Mouse (Mus musculus) CH12.LX (cell line): ENCODE data around the gene Ano9. TPM values are rescaled to one million over a fixed set of nuclear protein-coding genes. Genes with fewer than 3 reads are reported as not detected.
A peak's percentile ranks its signal among the peaks of the same experiment; 100 is the strongest.

ENCODE experiments used
- DNase-seq: peaks from one replicate; pipeline ENCODE4 v3.0.0-alpha.2; 2013; ENCODE audit errors: extremely low read depth
- H3K27ac ChIP-seq: 2 replicates; pipeline ENCODE4 v1.5.1; 2012; ENCODE audit warnings: low read depth, mild to moderate bottlenecking, control low read depth, moderate library complexity; ENCODE audit not compliant: insufficient read depth
- H3K27me3 ChIP-seq: replicated peaks from 2 replicates; pipeline ENCODE3; 2012; ENCODE audit warnings: inconsistent platforms
- H3K36me3 ChIP-seq, 2 experiments: replicated peaks in 1 of 2; 2 replicates each; pipeline versions ENCODE3 to v1.6.1; 2012; ENCODE audit warnings: inconsistent platforms in 1 of 2, low read length in 1 of 2, mild to moderate bottlenecking in 1 of 2, mixed read lengths in 1 of 2, moderate library complexity in 1 of 2; ENCODE audit not compliant: control insufficient read depth in 1 of 2, insufficient read depth in 1 of 2
- H3K4me1 ChIP-seq, 2 experiments: 2 replicates each; pipeline ENCODE4 v1.6.1; 2012; ENCODE audit warnings: inconsistent platforms in 1 of 2, moderate library complexity in 1 of 2; ENCODE audit not compliant: insufficient read depth in 2 of 2, control insufficient read depth in 1 of 2
- H3K4me2 ChIP-seq: 2 replicates; pipeline ENCODE4 v1.6.1; 2012; ENCODE audit warnings: low read depth, mild to moderate bottlenecking, control low read depth; ENCODE audit not compliant: poor library complexity, insufficient read depth, severe bottlenecking
- H3K4me3 ChIP-seq, 3 experiments: fragments of 150-350 bp in 1 of 3; sonication (generic) in 1 of 3; replicated peaks in 1 of 3; 2 replicates each; pipeline versions ENCODE3 to v1.5.1; 2011 to 2012; ENCODE audit warnings: low read depth in 2 of 3, low read length in 2 of 3, mild to moderate bottlenecking in 2 of 3, moderate library complexity in 2 of 3, control low read depth in 1 of 3, improper control_type of control experiment in 1 of 3, inconsistent platforms in 1 of 3, mixed read lengths in 1 of 3; ENCODE audit not compliant: poor library complexity in 1 of 3
- H3K79me2 ChIP-seq: replicated peaks from 2 replicates; pipeline ENCODE4 v1.6.1; 2012; ENCODE audit warnings: mild to moderate bottlenecking, moderate library complexity; ENCODE audit not compliant: control insufficient read depth, poor library complexity, insufficient read depth, severe bottlenecking; ENCODE audit errors: extremely low read depth
- H3K9ac ChIP-seq: 2 replicates; pipeline ENCODE4 v1.6.1; 2012; ENCODE audit warnings: low read depth, mild to moderate bottlenecking, control low read depth, moderate library complexity; ENCODE audit not compliant: insufficient read depth
- H3K9me3 ChIP-seq: replicated peaks from 2 replicates; pipeline ENCODE3; 2012; ENCODE audit warnings: low read length, inconsistent platforms, mixed read lengths
- BHLHE40 ChIP-seq: IDR thresholded peaks from 2 replicates; pipeline ENCODE4 v1.6.1; 2011; ENCODE audit warnings: mild to moderate bottlenecking, low read depth, low read length, improper control_type of control experiment
- CHD1 ChIP-seq: IDR thresholded peaks from 2 replicates; pipeline ENCODE4 v1.6.1; 2012; ENCODE audit warnings: low read depth, low read length, improper control_type of control experiment, inconsistent platforms
- CHD2 ChIP-seq: IDR thresholded peaks from 2 replicates; pipeline ENCODE4 v1.6.1; 2011; ENCODE audit warnings: low read length, improper control_type of control experiment
- CTCF ChIP-seq, 2 experiments: IDR thresholded peaks in 1 of 2; conservative IDR thresholded peaks in 1 of 2; 2 replicates each; pipeline ENCODE4 v1.5.1; 2011 to 2012; ENCODE audit warnings: low read depth in 2 of 2, low read length in 2 of 2, improper control_type of control experiment in 1 of 2, inconsistent platforms in 1 of 2, mild to moderate bottlenecking in 1 of 2, moderate library complexity in 1 of 2
- E2F4 ChIP-seq: IDR thresholded peaks from 2 replicates; pipeline ENCODE4 v1.6.1; 2011; ENCODE audit warnings: low read depth, low read length, improper control_type of control experiment; ENCODE audit not compliant: insufficient replicate concordance
- ELF1 ChIP-seq: IDR thresholded peaks from 2 replicates; pipeline ENCODE4 v1.6.1; 2014; ENCODE audit warnings: low read depth, mild to moderate bottlenecking, inconsistent platforms, low read length, improper control_type of control experiment
- EP300 ChIP-seq: IDR thresholded peaks from 2 replicates; pipeline ENCODE4 v1.6.1; 2011; ENCODE audit warnings: low read length, improper control_type of control experiment
- ETS1 ChIP-seq: conservative IDR thresholded peaks from 2 replicates; pipeline ENCODE4 v1.6.1; 2012; ENCODE audit warnings: low read depth, mild to moderate bottlenecking, inconsistent platforms, low read length, improper control_type of control experiment, moderate library complexity
- HCFC1 ChIP-seq: IDR thresholded peaks from 2 replicates; pipeline ENCODE4 v1.6.1; 2012; ENCODE audit warnings: low read depth, mild to moderate bottlenecking, inconsistent platforms, low read length, improper control_type of control experiment
- IRF4 ChIP-seq: IDR thresholded peaks from 2 replicates; pipeline ENCODE4 v1.6.1; 2014; ENCODE audit warnings: low read depth, mild to moderate bottlenecking, inconsistent platforms, low read length, improper control_type of control experiment
- JUN ChIP-seq: IDR thresholded peaks from 2 replicates; pipeline ENCODE4 v1.6.1; 2011; ENCODE audit warnings: low read depth, mild to moderate bottlenecking, low read length, improper control_type of control experiment, moderate library complexity; ENCODE audit not compliant: insufficient read depth
- JUND ChIP-seq: conservative IDR thresholded peaks from 2 replicates; pipeline ENCODE4 v1.6.1; 2011; ENCODE audit warnings: low read depth, low read length, improper control_type of control experiment
- MAFK ChIP-seq: IDR thresholded peaks from 2 replicates; pipeline ENCODE4 v1.6.1; 2011; ENCODE audit warnings: low read length, improper control_type of control experiment; ENCODE audit not compliant: insufficient replicate concordance
- MAZ ChIP-seq: IDR thresholded peaks from 2 replicates; pipeline ENCODE4 v1.6.1; 2012; ENCODE audit warnings: low read depth, mild to moderate bottlenecking, inconsistent platforms, low read length, improper control_type of control experiment, moderate library complexity
- MXI1 ChIP-seq: IDR thresholded peaks from 2 replicates; pipeline ENCODE4 v1.6.1; 2011; ENCODE audit warnings: mild to moderate bottlenecking, low read depth, low read length, improper control_type of control experiment
- MYC ChIP-seq: IDR thresholded peaks from 2 replicates; pipeline ENCODE4 v1.6.1; 2011; ENCODE audit warnings: low read depth, mild to moderate bottlenecking, improper control_type of control experiment, low read length
- NELFE ChIP-seq: IDR thresholded peaks from 2 replicates; pipeline ENCODE4 v1.6.1; 2011; ENCODE audit warnings: low read depth, low read length, improper control_type of control experiment
- POLR2A ChIP-seq: IDR thresholded peaks from 2 replicates; pipeline ENCODE4 v1.6.1; 2011; ENCODE audit warnings: low read depth, mild to moderate bottlenecking, improper control_type of control experiment, low read length
- RAD21 ChIP-seq: IDR thresholded peaks from 2 replicates; pipeline ENCODE4 v1.6.1; 2011; ENCODE audit warnings: low read depth, mild to moderate bottlenecking, low read length, improper control_type of control experiment, moderate library complexity
- RCOR1 ChIP-seq: conservative IDR thresholded peaks from 2 replicates; pipeline ENCODE4 v1.6.1; 2012; ENCODE audit warnings: low read depth, mild to moderate bottlenecking, inconsistent platforms, low read length, improper control_type of control experiment
- SIN3A ChIP-seq: IDR thresholded peaks from 2 replicates; pipeline ENCODE4 v1.6.1; 2012; ENCODE audit warnings: low read length, improper control_type of control experiment, inconsistent platforms
- SMC3 ChIP-seq: IDR thresholded peaks from 2 replicates; pipeline ENCODE4 v1.6.1; 2011; ENCODE audit warnings: low read depth, low read length, improper control_type of control experiment
- TBP ChIP-seq: conservative IDR thresholded peaks from 2 replicates; pipeline ENCODE4 v1.6.1; 2011; ENCODE audit warnings: low read depth, low read length, improper control_type of control experiment
- TCF12 ChIP-seq: IDR thresholded peaks from 2 replicates; pipeline ENCODE4 v1.6.1; 2014; ENCODE audit warnings: low read depth, mild to moderate bottlenecking, inconsistent platforms, low read length, improper control_type of control experiment
- UBTF ChIP-seq: IDR thresholded peaks from 2 replicates; pipeline ENCODE4 v1.6.1; 2012; ENCODE audit warnings: low read depth, mild to moderate bottlenecking, inconsistent platforms, low read length, improper control_type of control experiment, moderate library complexity
- USF1 ChIP-seq: IDR thresholded peaks from 2 replicates; pipeline ENCODE4 v1.6.1; 2014; ENCODE audit warnings: low read depth, mild to moderate bottlenecking, inconsistent platforms, low read length, improper control_type of control experiment
- ZC3H11A ChIP-seq: IDR thresholded peaks from 2 replicates; pipeline ENCODE4 v1.6.1; 2012; ENCODE audit warnings: low read depth, mild to moderate bottlenecking, inconsistent platforms, low read length, improper control_type of control experiment
- ZKSCAN1 ChIP-seq: IDR thresholded peaks from 2 replicates; pipeline ENCODE4 v1.6.1; 2012; ENCODE audit warnings: low read depth, inconsistent platforms, low read length, improper control_type of control experiment, borderline replicate concordance
- ZNF384 ChIP-seq: IDR thresholded peaks from 2 replicates; pipeline ENCODE4 v1.6.1; 2012; ENCODE audit warnings: low read depth, low read length, improper control_type of control experiment, inconsistent platforms
- dilution Hi-C: fragments of 300-500 bp; cut with MboI; formaldehyde crosslinking; loops from 2 replicates; pipeline ENCODE4 v1.14.3; 2020; ENCODE audit warnings: low sequenced_read_pairs; ENCODE audit not compliant: extremely low pct_unique_long_range_greater_than_20kb, extremely low pct_ligation_motif_present
- in situ Hi-C: fragments of 300-500 bp; cut with MboI; formaldehyde crosslinking; loops from 3 replicates; pipeline ENCODE4 v1.14.3; 2019; ENCODE audit warnings: low sequenced_read_pairs, low pct_ligation_motif_present, low pct_unique_long_range_greater_than_20kb, mixed read lengths
- polyA plus RNA-seq: library from polyadenylated mRNA; unstranded; fragments of >175 nt; gene quantifications from 2 replicates; pipeline ENCODE4 v1.2.1, GENCODE M21; 2012; ENCODE audit warnings: low read depth; ENCODE audit not compliant: insufficient read length
- total RNA-seq, 2 experiments: library from RNA; depleted of rRNA; stranded (reverse); fragments of 300-350 nt in 1 of 2; fragments of >200 nt in 1 of 2; gene quantifications; 2 replicates each; pipeline ENCODE4 v1.2.3; 2012 to 2014

The Ano9 gene
- total and polyA plus RNA-seq, 3 experiments: 0.04 TPM; not detected in 2

GRCm38 (mm10) chr7:141097177-141097576, 20.4 kb downstream of the Ano9 start:
- DNase-seq: peak; percentile 71
- Histone ChIP-seq H3K27me3 (no peaks in the 10 kb centered on the region), H3K36me3 (peaks cover 4 to 23% of the 10 kb centered on the region in 2 experiments), H3K4me1 (peaks cover 27 to 44% of the 10 kb centered on the region in 2 experiments), H3K4me3 (peak overlapping the region in 2 of 3 experiments; percentile 4 to 27), H3K9me3 (no peaks in the 10 kb centered on the region), H3K27ac (peak overlapping the region; percentile 73), H3K9ac (peak overlapping the region; percentile 3; the same call in 1 of the 2 replicates), H3K79me2 (no peaks in the 10 kb centered on the region), H3K4me2 (peak overlapping the region; percentile 86)
- dilution Hi-C loops (no loop called here), in situ Hi-C loops (loop anchor here (5.0 kb wide), 3 partner anchors 35 to 260 kb away; no protein-coding TSS in a partner anchor)
- TF ChIP-seq IRF4: peak; percentile 88
- no peak for TF ChIP-seq RAD21
- no peak for TF ChIP-seq E2F4
- no peak for TF ChIP-seq NELFE
- peak; percentile 45; the same call in 1 of the 2 replicates for TF ChIP-seq JUN
- peak; percentile 67 for TF ChIP-seq JUND
- no peak for TF ChIP-seq POLR2A
- TF ChIP-seq ZC3H11A: no peak
- TF ChIP-seq BHLHE40: no peak
- TF ChIP-seq TCF12: no peak; the same call in 1 of the 2 replicates
- TF ChIP-seq SMC3: no peak
- no peak for TF ChIP-seq ELF1
- peak; percentile 14; the same call in 1 of the 2 replicates for TF ChIP-seq EP300
- TF ChIP-seq USF1: no peak
- TF ChIP-seq ZKSCAN1: no peak
- no peak for TF ChIP-seq MXI1
- peak; percentile 21; the same call in 1 of the 2 replicates for TF ChIP-seq ETS1
- no peak for TF ChIP-seq MAZ
- no peak for TF ChIP-seq MYC

DNA sequence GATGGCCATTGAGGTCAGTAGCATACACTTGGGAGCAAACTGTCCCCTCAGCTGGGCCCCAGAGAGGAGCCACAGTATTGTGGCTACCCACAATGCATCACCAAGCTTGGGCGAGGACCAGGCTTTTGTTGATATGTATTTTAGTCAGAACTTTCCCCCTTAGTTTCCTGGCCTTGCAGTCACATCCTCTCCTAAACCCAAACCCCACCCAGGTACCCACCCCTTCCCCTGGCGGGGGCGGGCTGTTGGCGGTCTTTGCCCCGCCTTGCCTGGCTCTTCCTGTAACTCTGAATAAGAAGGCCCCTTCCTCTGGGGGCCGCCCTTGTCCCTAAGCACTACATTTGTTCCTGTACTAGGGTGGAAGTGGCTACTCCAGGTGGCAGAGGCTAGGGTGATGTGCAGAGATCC, 21.0 kb downstream of the Ano9 start:
- in situ Hi-C loops (loop anchor here (5.0 kb wide), 3 partner anchors 36 to 261 kb away; no protein-coding TSS in a partner anchor), dilution Hi-C loops (no loop called here)
- Histone ChIP-seq H3K27me3 (no peaks in the 10 kb centered on the region), H3K79me2 (no peaks in the 10 kb centered on the region), H3K36me3 (peaks cover 4 to 29% of the 10 kb centered on the region in 2 experiments), H3K4me1 (peaks cover 30 to 49% of the 10 kb centered on the region in 2 experiments), H3K4me3 (peak overlapping the region; percentile 56 to 65 (median 59)), H3K9ac (peak overlapping the region; percentile 30), H3K27ac (peak overlapping the region; percentile 82), H3K9me3 (no peaks in the 10 kb centered on the region), H3K4me2 (peak overlapping the region; percentile 86)
- peak; percentile 95 for DNase-seq
- peak; percentile 42 for TF ChIP-seq SMC3
- TF ChIP-seq CHD2: no peak
- peak; percentile 23; the same call in 1 of the 2 replicates for TF ChIP-seq TCF12
- TF ChIP-seq BHLHE40: peak; percentile 33; the same call in 1 of the 2 replicates
- peak; percentile 65; the same call in 1 of the 2 replicates for TF ChIP-seq POLR2A
- TF ChIP-seq MXI1: no peak
- peak; percentile 15; the same call in 1 of the 2 replicates for TF ChIP-seq RCOR1
- peak; percentile 65; the same call in 1 of the 2 replicates for TF ChIP-seq MAZ
- TF ChIP-seq CTCF (conservative IDR thresholded peaks at IDR 0.05 in 1 of 2, IDR thresholded peaks at IDR 0.05 in 1 of 2; ENCODE audit: low read depth in 2 of 2, low read length in 2 of 2): peak in 1 of 2 experiments; percentile 65; a peak in 2 of 4 replicates
- peak; percentile 71 for TF ChIP-seq SIN3A
- TF ChIP-seq HCFC1: peak; percentile 56; the same call in 1 of the 2 replicates
- TF ChIP-seq RAD21: peak; percentile 52
- TF ChIP-seq ZNF384: no peak
- TF ChIP-seq NELFE: peak; percentile 52; the same call in 1 of the 2 replicates
- TF ChIP-seq IRF4: peak; percentile 64
- no peak for TF ChIP-seq UBTF
- no peak for TF ChIP-seq CHD1
- peak; percentile 82 for TF ChIP-seq TBP
- peak; percentile 86 for TF ChIP-seq ELF1
- 0 out of 2 replicates have a peak, but pooled peaks have one; percentile 6 for TF ChIP-seq MAFK
- TF ChIP-seq ETS1: peak; percentile 9
